Mouse (Mus musculus): ENCODE results near the gene Olfr1122.
"Not testable (repeated sequence)": the region's sequence is repeated elsewhere in the genome, so short reads cannot be mapped to it uniquely, and the experiment has no call there.

Gene Olfr1122

DNA sequence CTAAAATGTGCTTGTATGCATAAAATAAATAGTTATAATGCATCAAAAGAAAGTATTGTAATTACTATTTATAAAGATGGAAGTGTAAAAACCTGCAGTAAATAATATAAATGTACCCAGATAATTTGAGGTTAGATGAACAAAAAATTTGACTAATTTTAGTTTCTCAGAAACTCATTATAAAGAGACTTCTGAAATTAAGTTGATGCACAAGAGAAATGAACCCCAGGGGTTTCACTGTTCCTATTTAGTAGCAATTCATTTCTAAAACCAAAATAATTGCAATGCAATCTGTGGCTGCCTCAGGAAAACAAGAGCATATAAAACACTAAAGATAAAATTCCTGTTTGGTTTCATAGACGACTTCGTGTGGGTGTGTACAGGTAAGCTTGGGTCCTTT lies at the start of gene Olfr1122:
TSS of gene Olfr1122 (plus strand) at position 301 of the 400 bp plus-strand sequence.
- no peak for DNase-seq (ENCODE audit: low read depth, low spot score)

DNA sequence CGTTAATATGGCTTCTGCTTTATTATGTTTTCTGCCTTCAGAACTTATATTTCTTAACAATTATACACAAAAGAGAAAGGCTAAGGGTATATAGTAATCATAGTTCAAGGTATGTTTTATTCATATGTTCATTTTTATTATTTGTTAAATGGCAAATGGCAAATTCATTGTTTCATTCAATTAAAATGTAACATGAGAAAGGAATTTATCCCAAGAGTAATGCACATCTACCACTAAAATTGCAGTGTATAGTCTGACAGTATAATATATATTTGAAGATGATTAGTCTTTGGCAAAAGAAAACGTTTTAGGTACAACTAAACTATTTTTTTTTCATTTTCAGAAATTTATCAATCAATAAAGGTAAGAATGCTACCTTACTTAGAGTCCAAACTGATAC lies 31.1 kb upstream of the Olfr1122 start, which contains the start of gene Olfr1120:
TSS of gene Olfr1120 (plus strand) at position 301 of the 400 bp plus-strand sequence.
- no peak for DNase-seq (ENCODE audit: low read depth, low spot score)

DNA sequence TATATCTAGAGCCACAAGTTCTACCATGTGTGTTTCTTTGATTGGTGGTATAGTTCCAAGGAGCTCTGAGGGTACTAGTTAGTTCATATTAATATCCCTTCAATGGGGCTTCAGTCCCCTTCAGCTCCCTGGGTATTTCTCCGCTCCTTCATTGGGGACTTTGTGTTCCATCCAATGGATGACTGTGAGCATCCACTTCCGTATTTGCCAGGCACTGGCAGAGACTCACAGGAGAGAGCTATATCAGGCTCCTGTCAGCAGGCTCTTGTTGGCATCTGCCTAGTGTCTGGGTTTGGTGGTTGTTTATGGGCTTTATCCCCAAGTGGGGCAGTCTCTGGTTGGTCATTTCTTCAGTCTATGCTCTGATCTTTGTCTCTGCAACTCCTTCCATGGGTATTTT lies 25.5 kb upstream of the Olfr1122 start:
- DNase-seq (ENCODE audit: low read depth, low spot score): not testable (repeated sequence)

DNA sequence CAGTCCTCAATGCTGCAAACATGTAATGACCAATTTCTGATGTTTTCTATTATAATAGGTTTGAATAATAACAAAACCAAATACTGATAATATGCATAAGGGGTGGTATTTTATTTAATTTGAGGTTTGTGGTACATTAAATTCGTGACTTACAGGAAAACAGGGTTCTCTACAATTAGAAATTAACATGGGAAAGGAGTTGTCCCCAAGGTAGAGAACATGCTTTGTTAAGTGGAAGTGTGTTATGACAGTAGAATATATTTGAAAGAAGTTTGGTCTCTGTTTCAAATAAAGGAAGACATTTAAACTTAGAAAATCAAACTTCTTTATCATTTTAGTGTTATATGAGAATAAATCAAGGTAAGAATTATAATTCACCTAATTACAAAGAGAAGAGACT lies 16.1 kb upstream of the Olfr1122 start, which contains the start of gene Olfr1121:
TSS of gene Olfr1121 (plus strand) at position 301 of the 400 bp plus-strand sequence.
- DNase-seq (ENCODE audit: low read depth, low spot score): no peak

DNA sequence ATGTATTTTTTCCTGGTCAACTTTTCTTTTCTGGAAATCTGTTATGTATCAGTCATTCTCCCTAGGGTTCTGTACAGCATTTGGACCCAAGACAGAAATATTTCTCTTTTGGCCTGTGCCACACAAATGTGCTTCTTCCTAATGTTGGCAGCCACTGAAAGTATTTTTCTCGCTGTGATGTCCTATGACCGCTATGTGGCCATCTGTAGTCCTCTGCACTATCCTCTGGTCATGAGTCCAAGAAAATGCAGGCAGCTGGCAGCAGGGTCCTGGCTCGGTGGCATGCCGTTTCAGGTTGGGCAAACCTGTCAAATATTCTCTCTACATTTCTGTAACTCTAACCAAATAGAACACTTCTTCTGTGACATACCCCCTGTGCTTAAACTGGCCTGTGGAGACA lies 13.9 kb upstream of the Olfr1122 start:
- no peak for DNase-seq (ENCODE audit: low read depth, low spot score)

DNA sequence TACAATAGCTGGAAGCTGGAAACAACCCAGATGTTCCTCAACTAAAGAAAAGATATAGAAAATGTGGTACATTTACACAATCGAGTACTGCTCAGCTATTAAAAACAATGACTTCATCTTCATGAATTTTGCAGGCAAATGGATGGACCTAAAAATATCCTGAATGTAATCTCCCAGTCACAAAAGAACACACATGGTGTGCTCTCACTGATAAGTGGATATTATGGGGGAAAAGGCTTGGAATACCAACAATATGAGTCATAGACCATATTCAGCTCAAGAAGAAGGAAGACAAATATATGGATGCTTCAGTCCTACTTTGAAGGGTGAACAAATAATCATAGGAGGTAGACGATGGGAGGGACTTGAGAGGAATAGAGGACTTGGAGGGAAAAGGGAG lies 1.7 kb upstream of the Olfr1122 start:
- no peak for DNase-seq (ENCODE audit: low read depth, low spot score)

DNA sequence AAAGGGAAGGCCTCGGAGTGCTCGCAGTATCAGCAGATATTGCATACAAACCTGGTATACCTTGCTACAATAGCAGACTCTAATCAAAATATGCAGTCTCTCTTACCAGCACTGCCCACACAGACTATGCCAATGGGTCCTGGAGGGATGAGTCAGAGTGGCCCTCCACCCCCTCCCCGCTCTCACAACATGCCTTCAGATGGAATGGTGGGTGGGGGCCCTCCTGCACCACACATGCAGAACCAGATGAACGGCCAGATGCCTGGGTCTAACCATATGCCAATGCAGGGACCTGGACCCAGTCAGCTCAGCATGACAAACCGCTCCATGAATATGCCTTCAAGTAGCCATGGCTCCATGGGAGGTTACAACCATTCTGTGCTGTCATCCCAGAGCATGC lies 8.0 kb downstream of the Olfr1122 start:
- DNase-seq (ENCODE audit: low read depth, low spot score): not testable (repeated sequence)

DNA sequence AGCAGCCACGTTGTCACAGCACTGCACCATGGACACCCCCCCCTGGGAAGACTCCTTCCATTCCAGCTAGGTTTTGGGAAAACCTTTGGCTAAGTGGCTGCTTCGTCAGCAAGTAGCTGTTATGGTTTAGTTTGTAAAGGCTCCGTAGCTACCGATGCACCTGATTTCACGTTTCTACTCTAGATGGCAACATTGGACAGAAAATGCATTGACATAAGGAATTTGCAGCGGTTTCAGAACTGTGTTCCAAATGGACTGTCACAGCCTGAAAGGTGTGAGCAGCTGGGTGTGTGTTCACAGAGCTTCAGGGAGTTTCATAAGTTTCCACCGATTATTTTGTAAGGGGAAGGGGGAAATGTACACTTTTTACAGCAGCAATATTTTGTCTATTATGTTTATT lies 9.0 kb downstream of the Olfr1122 start:
- not testable (repeated sequence) for DNase-seq (ENCODE audit: low read depth, low spot score)

- no peak for DNase-seq (ENCODE audit: low read depth, low spot score)
Measured at GRCm38 (mm10) chr2:87416335-87416734, 30.7 kb downstream of the Olfr1122 start, which contains the start of gene Olfr1123. Gene Olfr1123 (plus strand): TSS chr2:87416635.

GRCm38 (mm10) chr2:87429975-87430374 lies 44.3 kb downstream of the Olfr1122 start, which contains the start of gene Olfr1124:
Gene Olfr1124 (plus strand): TSS chr2:87430275.
- no peak for DNase-seq (ENCODE audit: low read depth, low spot score)

- DNase-seq (ENCODE audit: low read depth, low spot score): no peak
Measured at GRCm38 (mm10) chr2:87437731-87438130, 52.1 kb downstream of the Olfr1122 start.
